Mouse (Mus musculus): ENCODE measurements around the gene Cntfr.

Gene Cntfr

GRCm38 (mm10) chr4:41645488-41645887, 51.4 kb downstream of the Cntfr start:
- DNase-seq (ENCODE audit: low spot score): no peak

- no peak for DNase-seq (ENCODE audit: low spot score)
Measured at GRCm38 (mm10) chr4:41641199-41641822, 55.6 kb downstream of the Cntfr start.

- DNase-seq (ENCODE audit: low spot score): peak; percentile 82
Measured at GRCm38 (mm10) chr4:41639913-41640507, 56.9 kb downstream of the Cntfr start, which contains the start of gene Enho. TSS of gene Enho (minus strand) at chr4:41640324.

GRCm38 (mm10) chr4:41639214-41639841, 57.6 kb downstream of the Cntfr start:
- peak; percentile 4 for DNase-seq (ENCODE audit: low spot score)

- DNase-seq (ENCODE audit: low spot score): no peak
Measured at GRCm38 (mm10) chr4:41638828-41639213, 58.1 kb downstream of the Cntfr start.

- no peak for DNase-seq (ENCODE audit: low spot score)
Measured at GRCm38 (mm10) chr4:41638186-41638731, 58.6 kb downstream of the Cntfr start.

GRCm38 (mm10) chr4:41636882-41637635, 59.8 kb downstream of the Cntfr start:
- no peak for DNase-seq (ENCODE audit: low spot score)

- DNase-seq (ENCODE audit: low spot score): no peak
Measured at GRCm38 (mm10) chr4:41636366-41636765, 60.5 kb downstream of the Cntfr start.

GRCm38 (mm10) chr4:41635906-41636305, 61.0 kb downstream of the Cntfr start:
- DNase-seq (ENCODE audit: low spot score): no peak

- no peak for DNase-seq (ENCODE audit: low spot score)
Measured at GRCm38 (mm10) chr4:41635224-41635623, 61.7 kb downstream of the Cntfr start.

GRCm38 (mm10) chr4:41634631-41635030, 62.3 kb downstream of the Cntfr start:
- no peak for DNase-seq (ENCODE audit: low spot score)

- DNase-seq (ENCODE audit: low spot score): no peak
Measured at GRCm38 (mm10) chr4:41633001-41633400, 63.9 kb downstream of the Cntfr start.

- DNase-seq (ENCODE audit: low spot score): no peak
Measured at GRCm38 (mm10) chr4:41631390-41631789, 65.5 kb downstream of the Cntfr start.

GRCm38 (mm10) chr4:41630196-41630595, 66.7 kb downstream of the Cntfr start:
- no peak for DNase-seq (ENCODE audit: low spot score)

- DNase-seq (ENCODE audit: low spot score): no peak
Measured at GRCm38 (mm10) chr4:41628202-41628927, 68.5 kb downstream of the Cntfr start.

- no peak for DNase-seq (ENCODE audit: low spot score)
Measured at GRCm38 (mm10) chr4:41622071-41622470, 74.8 kb downstream of the Cntfr start.

GRCm38 (mm10) chr4:41618916-41619746, 77.8 kb downstream of the Cntfr start:
- DNase-seq (ENCODE audit: low spot score): no peak

GRCm38 (mm10) chr4:41615661-41616599, 81.0 kb downstream of the Cntfr start:
- DNase-seq (ENCODE audit: low spot score): no peak

GRCm38 (mm10) chr4:41614156-41614555, 82.7 kb downstream of the Cntfr start:
- DNase-seq (ENCODE audit: low spot score): peak; percentile 53

GRCm38 (mm10) chr4:41612166-41612565, 84.7 kb downstream of the Cntfr start:
- no peak for DNase-seq (ENCODE audit: low spot score)
